Mouse (Mus musculus): ENCODE data around the gene Dbx1.

Dbx1 gene

DNA sequence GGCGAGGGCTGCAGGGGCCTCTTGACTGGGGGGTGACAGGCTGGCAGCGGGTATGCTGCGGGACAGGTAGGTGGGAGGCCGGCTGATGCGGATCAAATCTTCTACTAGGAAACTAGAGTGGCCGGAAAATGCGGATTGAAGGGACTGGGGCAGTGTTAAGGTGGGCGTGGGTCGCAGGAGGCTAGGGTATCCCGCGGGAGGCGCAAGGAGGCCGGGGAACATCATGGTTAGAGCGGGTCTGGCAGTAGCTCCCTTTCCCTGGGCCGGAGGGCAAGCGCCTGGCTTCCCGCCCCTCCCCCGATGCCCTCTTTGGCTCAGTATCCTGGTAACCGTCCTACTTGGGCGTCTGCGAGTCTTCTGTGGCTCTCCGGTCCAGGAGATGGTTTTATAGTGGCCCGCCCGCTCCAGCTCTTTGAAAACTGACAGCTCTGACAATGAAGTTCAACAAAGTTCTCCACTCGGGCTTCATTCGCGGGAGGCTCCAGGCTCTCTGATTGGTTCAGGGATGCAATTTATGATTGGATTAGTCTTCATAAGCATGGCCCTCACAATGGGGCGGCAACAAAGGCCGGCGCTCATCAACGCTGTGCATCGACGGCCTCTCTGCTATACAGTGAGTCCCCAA is at the start of gene Dbx1:
Gene Dbx1, minus strand, starts transcription at position 359 of the 625 bp plus-strand sequence.
- DNase-seq = peak; percentile 61

DNA sequence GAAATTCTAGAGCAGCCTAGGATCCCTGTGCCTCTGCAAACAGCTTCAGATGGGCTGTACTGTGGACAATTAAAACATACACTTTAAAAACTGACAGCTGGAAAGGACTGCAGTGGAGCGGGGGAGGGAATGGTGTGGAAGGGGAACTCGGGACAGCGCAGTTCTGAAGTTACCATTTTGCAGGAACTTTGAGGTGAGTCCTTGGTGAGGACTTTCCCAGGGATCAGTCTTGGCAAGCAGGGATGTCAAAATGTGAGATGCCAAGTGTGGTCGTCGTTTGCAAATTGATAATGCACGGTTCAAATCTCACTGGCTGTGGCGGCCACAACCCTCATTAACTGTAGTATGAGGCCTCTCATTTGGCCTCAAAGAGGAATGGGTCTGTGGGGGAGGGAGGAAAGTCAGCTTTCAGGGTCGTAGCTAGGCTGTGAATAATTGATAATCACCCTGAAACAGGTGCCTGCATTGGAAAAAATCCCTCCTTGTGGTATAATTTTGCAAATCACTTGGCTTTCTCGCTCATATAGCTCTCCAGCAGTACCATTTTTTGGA is 42.3 kb upstream of the Dbx1 start:
- DNase-seq = no peak

DNA sequence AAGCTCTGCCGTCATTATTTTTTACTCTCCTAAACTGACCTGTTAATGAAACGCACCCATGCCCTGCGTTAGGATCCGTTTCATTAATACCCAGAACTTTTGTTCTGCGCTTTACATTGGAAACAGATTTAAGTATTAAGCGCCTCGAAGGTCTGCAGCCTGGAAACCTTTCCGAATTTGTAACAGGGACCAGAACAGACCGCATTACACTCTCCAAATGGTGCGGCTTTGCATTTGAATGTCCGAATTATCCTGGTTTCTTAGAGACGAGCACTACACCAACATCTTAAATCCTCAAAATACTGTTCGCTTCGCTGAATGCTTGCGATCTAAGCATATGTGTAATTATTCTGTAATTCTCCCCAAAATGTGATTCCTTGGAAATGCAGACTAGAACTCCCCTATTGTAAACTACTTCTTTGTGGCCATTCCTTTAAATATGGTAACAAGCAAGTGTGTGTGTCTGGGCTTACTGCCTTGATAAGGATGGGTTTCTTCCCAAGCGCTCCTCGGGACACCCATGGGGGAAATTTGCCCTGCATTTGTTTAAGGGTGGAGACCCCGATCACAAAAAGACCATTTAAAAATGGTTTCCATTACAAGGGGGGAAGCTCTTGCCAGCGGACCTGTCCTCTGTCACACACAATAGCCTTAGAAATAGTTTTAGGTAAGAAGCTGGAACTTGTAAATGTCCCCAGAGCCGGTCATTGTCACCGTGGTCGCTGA is 41.6 kb upstream of the Dbx1 start:
- peak; percentile 36 for DNase-seq

GRCm38 (mm10) chr7:49677166-49677565 is 40.5 kb upstream of the Dbx1 start:
- no peak for DNase-seq

GRCm38 (mm10) chr7:49676627-49677026 is 40.0 kb upstream of the Dbx1 start:
- DNase-seq = no peak

DNA sequence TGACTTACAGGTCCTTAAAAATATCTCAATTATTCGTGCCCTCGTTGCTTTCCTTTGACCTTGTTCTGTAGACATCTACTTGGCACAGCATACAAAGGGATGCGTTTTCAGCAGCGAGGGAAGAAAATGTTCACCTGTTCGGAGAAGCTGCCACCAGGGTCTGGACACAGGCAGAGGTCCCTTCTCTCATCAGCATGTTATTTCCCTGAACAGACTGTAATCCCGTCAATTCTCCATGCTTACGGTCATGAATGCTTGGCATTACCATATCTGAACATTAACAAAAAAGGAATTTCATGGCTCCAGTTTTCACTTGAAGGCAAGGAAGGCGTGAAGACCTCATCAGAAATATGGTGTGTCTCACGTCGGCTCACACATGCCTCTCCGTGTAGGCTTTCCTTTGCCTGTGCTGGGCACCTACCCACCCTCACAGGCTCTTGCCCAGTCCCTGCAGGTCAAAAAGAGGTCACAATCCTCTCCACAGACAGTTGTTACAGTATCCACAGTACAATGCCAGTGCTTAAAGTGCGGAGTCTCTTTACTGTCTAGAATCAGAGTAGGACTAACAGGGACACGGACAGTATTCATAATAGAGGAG is 31.7 kb upstream of the Dbx1 start:
- no peak for DNase-seq

GRCm38 (mm10) chr7:49663575-49663974 is 26.9 kb upstream of the Dbx1 start:
- no peak for DNase-seq

DNA sequence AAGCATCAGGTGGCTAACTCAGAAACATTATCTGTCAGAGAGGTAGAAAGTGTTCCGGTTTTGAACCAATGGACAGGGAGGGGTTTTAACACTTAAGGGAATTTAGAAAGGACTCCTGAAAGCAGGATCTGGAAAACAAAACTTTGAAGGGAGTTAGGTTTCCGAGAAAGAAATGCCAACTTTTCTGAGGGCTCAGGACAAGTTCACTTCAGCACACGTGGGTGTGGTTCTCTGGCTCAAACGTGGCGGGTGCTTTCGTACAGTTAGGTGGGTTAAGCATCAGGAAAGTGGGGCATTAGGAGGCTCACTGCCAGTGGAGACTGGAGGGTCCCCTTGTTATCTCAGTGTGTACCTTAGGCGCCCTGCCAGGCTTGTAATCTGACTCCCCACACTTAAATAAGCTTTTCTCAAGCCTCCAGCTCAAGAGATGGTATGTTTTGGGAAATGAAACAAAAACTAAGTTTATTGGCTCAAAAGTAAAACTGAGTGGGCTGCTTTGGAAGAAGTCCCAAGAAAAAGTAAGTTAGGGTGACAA is 25.9 kb upstream of the Dbx1 start:
- no peak for DNase-seq

DNA sequence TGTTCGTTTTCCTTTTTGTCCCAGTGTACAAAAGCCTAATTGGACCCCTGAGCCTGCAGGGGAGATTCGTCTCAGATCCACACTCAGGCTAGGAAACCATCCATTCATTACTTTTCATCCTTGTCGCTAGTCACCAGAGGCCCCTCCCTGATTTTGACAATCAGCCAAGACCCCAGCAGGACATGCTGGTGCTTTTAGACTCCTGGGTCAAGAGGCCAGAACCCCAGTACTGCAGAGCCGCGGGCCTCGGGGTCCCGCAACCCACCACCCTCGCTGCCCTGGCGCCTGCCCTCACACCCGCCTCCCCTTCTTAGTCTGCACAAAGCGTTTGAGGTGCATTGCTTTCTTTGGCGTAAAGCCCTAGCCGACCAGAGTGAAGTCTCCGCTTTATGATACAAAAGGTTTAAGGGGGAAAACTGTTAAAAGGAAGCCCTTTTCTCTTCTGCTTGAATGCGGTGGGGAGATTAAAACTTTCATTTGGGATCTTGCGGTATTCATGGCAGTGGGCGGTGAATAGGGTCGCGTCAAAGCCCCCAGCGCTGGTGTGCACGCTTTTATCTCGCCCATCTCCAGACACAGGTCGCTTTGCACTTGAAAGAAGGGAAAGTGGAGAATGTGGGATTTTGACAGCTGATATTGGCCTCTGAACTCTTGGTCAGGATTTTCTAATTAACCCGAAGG is 25.3 kb upstream of the Dbx1 start:
- no peak for DNase-seq

- DNase-seq = no peak
Observed at GRCm38 (mm10) chr7:49640709-49641305, 4.2 kb upstream of the Dbx1 start.

- DNase-seq = no peak
Observed at GRCm38 (mm10) chr7:49639864-49640708, 3.4 kb upstream of the Dbx1 start.

- DNase-seq = no peak
Observed at GRCm38 (mm10) chr7:49638941-49639776, 2.5 kb upstream of the Dbx1 start.

DNA sequence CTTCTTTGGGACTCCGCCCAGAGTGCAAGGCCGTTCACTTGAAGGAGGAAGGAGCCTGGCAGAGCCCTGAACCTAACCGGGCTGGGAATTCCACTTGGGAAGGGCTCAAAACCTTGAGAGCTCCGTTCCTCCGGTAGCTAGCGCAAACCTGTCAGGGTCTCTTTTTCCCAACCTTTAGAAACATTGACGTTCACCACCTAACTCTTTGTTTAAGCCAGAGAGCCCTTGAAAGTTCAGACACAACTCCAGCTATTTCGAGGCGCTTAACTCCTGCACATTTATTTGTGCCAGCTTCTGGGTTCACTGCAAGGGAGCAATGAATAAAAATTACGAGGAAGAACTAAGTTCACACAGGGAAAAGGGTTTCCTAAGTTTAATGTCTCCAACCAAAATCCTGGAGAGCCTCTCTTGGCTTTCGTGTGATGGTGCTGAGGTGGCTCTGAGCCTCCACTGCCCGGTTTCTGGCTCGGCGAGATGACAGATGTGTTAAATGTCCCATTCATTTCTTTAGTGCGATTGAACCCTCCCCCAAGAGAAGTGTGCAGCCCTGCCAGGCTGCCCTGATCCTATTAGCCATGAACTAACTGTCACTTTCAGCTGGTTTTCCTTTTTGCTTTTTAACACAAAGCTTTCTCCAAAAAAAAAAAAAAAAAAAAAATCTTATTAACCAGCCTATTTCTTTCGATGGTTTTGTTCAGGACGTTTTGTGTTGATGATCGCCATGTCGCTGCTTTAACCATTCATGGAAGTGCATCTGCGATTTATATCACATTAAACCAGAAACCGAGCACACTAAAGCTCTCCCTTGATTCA is 1.4 kb upstream of the Dbx1 start:
- DNase-seq = no peak

- no peak for DNase-seq
Observed at GRCm38 (mm10) chr7:49637281-49637680, 632 bp upstream of the Dbx1 start.

- DNase-seq = no peak
Observed at GRCm38 (mm10) chr7:49635971-49636370, 678 bp downstream of the Dbx1 start.

GRCm38 (mm10) chr7:49635074-49635621 is 1.5 kb downstream of the Dbx1 start:
- DNase-seq = peak; percentile 50

DNA sequence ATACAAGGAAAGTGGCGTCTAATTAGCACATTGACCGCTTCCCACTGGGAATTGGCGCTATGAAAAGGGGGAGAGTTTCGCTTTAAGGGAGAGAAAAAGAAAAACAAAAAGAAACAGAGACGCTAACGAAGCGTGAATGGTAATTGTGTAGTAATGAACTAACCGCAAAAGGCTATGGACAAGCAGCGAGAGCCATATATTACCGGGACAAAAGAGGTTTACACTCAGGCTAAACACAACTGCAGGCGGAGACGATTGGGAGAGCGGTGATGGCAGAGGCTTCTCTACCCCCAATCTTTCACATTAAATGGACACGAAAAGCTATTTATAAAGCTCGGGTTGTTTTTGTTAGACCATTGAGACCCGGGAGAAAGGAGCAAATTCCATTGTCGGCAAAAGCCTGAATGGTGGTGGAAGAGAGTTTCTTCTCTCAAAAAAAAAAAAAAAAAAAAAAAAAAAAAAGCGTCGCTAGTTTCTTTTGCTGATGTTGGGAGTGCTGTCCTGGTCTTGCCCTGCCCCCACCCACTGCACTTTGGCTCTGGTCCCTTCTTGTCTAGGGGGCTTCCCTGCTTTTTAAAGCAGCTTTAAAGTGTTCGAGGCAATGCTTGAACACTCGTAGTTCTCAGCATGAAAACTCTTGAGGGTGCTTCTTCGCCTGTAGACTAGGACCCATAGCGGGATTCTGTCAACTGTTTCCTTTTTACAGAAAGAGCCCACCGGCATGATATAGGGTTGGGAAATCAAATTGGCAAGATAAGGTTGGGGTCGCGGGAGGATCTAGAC is 2.2 kb downstream of the Dbx1 start:
- DNase-seq = peak; percentile 79

DNA sequence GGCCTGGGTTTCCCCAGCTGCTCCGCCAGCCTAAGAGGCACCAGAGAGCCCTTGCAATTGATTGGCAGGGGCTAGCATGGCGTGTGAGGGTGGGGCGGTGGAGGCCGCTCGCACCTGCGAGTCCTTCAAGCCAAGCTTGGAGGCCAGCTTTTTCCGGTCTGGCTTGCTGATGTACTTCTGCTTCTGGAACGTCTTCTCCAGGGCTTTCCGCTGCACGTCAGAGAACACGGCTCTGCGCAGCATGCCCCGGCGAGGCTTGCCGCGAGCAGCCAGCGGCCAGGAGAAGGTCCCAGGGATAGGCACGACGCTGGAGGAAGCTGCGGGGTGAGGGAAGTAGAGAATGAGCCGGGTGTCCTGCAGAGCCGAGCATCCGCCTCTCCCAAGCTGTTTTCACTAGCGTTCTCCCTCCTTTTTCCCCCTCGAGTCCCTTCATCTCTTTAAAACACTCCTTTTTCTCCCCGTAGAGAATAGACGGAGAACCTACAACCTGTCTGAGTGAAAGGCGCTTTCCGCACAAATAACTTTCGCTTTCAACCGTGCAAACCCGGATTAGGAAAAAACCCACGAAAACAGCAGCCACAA is 3.2 kb downstream of the Dbx1 start:
- peak; percentile 53 for DNase-seq

Measured in retina, postnatal 1 day (tissue).